Comparison of ENCODE assay signal across 11 mouse cellular contexts in genomic region chr14:118690336-118690735, GRCm38 (mm10). TPM values are rescaled to one million over a fixed set of nuclear protein-coding genes. Genes with fewer than 3 reads are reported as not detected.
DNase-seq lines count a peak whose midpoint lies in the region; ATAC-seq and TF ChIP-seq lines count a peak whose summit lies in the region.
"Had no signal": no experiment of that assay in that cellular context is flagged by ENCODE, and none has a peak within 500 bp of the region (broad histone marks: within the 10 kb centered on the region; RNA-seq: fewer than 3 reads in every experiment).

No protein-coding gene starts in this region.

- H3K4me1 ChIP-seq in forebrain, embryonic 10.5 days: peaks cover 23% of the 10 kb centered on the region
- H3K4me1 ChIP-seq in forebrain, embryonic 15.5 days: no peaks in the 10 kb centered on the region
- H3K4me1 ChIP-seq in kidney, postnatal 0 days (replicated peaks; ENCODE audit: insufficient read depth, low read length): peaks cover 22% of the 10 kb centered on the region
- H3K4me1 ChIP-seq in ES-Bruce4 (ENCODE audit: control insufficient read depth, insufficient read depth, low read length): peaks cover 19% of the 10 kb centered on the region
- peaks cover 13% of the 10 kb centered on the region for H3K4me1 ChIP-seq in limb, embryonic 15.5 days
- no peaks in the 10 kb centered on the region for H3K4me1 ChIP-seq in midbrain, embryonic 16.5 days (ENCODE audit: control insufficient read depth, insufficient read depth, low read length)

- no peaks in the 10 kb centered on the region for H3K9me3 ChIP-seq in forebrain, embryonic 10.5 days
- H3K9me3 ChIP-seq in forebrain, embryonic 15.5 days: no peaks in the 10 kb centered on the region
- H3K9me3 ChIP-seq in kidney, postnatal 0 days (replicated peaks; ENCODE audit: low read length): no peaks in the 10 kb centered on the region
- no peaks in the 10 kb centered on the region for H3K9me3 ChIP-seq in ES-Bruce4 (replicated peaks; ENCODE audit: control insufficient read depth, insufficient read depth, low read length, poor library complexity, severe bottlenecking)
- H3K9me3 ChIP-seq in limb, embryonic 15.5 days: no peaks in the 10 kb centered on the region
- H3K9me3 ChIP-seq in midbrain, embryonic 16.5 days (replicated peaks; ENCODE audit: control insufficient read depth, low read length, poor library complexity, severe bottlenecking): no peaks in the 10 kb centered on the region
- H3K9me3 ChIP-seq: midbrain, embryonic 13.5 days had no signal

- 89% methylated on average over 10 of the region's 10 CpGs for WGBS in forebrain, embryonic 10.5 days
- 68% methylated on average over 10 of the region's 10 CpGs for WGBS in forebrain, embryonic 15.5 days
- WGBS in kidney, postnatal 0 days: 60% methylated on average over 10 of the region's 10 CpGs
- WGBS in limb, embryonic 15.5 days: 70% methylated on average over 10 of the region's 10 CpGs
- WGBS in midbrain, embryonic 16.5 days: 75% methylated on average over 10 of the region's 10 CpGs

- no peak for TF ChIP-seq POLR2A in ES-Bruce4 (IDR thresholded peaks at IDR 0.05; ENCODE audit: insufficient read depth, low read length)

- DNase-seq in forebrain, embryonic 10.5 days (ENCODE audit: extremely low spot score, low spot score): no peak
- no peak for DNase-seq in kidney, postnatal 0 days (ENCODE audit: low spot score)
- DNase-seq in kidney, adult 9 months: no peak
- no peak for DNase-seq in cerebellum, adult 9-11 months
- DNase-seq: adrenal gland, postnatal 25 days had no signal

- no peak overlapping the region for H3K4me2 ChIP-seq in forebrain, embryonic 15.5 days (replicated peaks)
- no peak overlapping the region for H3K4me2 ChIP-seq in kidney, postnatal 0 days (ENCODE audit: low read length)
- H3K4me2 ChIP-seq in limb, embryonic 15.5 days: no peak overlapping the region
- H3K4me2 ChIP-seq in midbrain, embryonic 16.5 days (ENCODE audit: low read length): no peak overlapping the region
- H3K4me2 ChIP-seq: midbrain, embryonic 13.5 days had no signal

- no peak overlapping the region for H3K9ac ChIP-seq in forebrain, embryonic 15.5 days (replicated peaks)
- no peak overlapping the region for H3K9ac ChIP-seq in kidney, postnatal 0 days (ENCODE audit: low read depth, low read length)
- no peak overlapping the region for H3K9ac ChIP-seq in ES-Bruce4 (ENCODE audit: low read depth, poor library complexity, severe bottlenecking)
- no peak overlapping the region for H3K9ac ChIP-seq in limb, embryonic 15.5 days
- H3K9ac ChIP-seq in midbrain, embryonic 16.5 days (ENCODE audit: low read depth, low read length): no peak overlapping the region
- H3K9ac ChIP-seq: midbrain, embryonic 13.5 days had no signal

- H3K36me3 ChIP-seq in forebrain, embryonic 10.5 days (replicated peaks): no peaks in the 10 kb centered on the region
- H3K36me3 ChIP-seq in forebrain, embryonic 15.5 days: no peaks in the 10 kb centered on the region
- H3K36me3 ChIP-seq in kidney, postnatal 0 days (ENCODE audit: insufficient read depth, low read length): no peaks in the 10 kb centered on the region
- H3K36me3 ChIP-seq in ES-Bruce4 (ENCODE audit: control insufficient read depth, insufficient read depth, low read length, poor library complexity, severe bottlenecking): peaks cover 6% of the 10 kb centered on the region
- H3K36me3 ChIP-seq in limb, embryonic 15.5 days: no peaks in the 10 kb centered on the region
- no peaks in the 10 kb centered on the region for H3K36me3 ChIP-seq in midbrain, embryonic 16.5 days (ENCODE audit: control insufficient read depth, insufficient read depth, low read length)
- H3K36me3 ChIP-seq: midbrain, embryonic 13.5 days had no signal

- no peak for ATAC-seq in forebrain, embryonic 15.5 days (replicated peaks)
- ATAC-seq in kidney, postnatal 0 days (replicated peaks; ENCODE audit: low FRiP score, low read depth): no peak
- ATAC-seq in limb, embryonic 15.5 days (ENCODE audit: insufficient number of reproducible peaks, low FRiP score, low TSS enrichment, low read depth): no peak
- no peak for ATAC-seq in midbrain, embryonic 16.5 days
- ATAC-seq: intestine, postnatal 0 days; midbrain, embryonic 13.5 days had no signal

- TF ChIP-seq CTCF in kidney, postnatal 0 days (IDR thresholded peaks at IDR 0.05; ENCODE audit: low read depth): no peak
- no peak for TF ChIP-seq CTCF in ES-Bruce4 (IDR thresholded peaks at IDR 0.05; ENCODE audit: low read depth, low read length)

- no peaks in the 10 kb centered on the region for H3K27me3 ChIP-seq in forebrain, embryonic 10.5 days (ENCODE audit: poor library complexity, severe bottlenecking)
- no peaks in the 10 kb centered on the region for H3K27me3 ChIP-seq in forebrain, embryonic 15.5 days
- no peaks in the 10 kb centered on the region for H3K27me3 ChIP-seq in kidney, postnatal 0 days (ENCODE audit: insufficient read depth, low read length)
- H3K27me3 ChIP-seq in ES-Bruce4 (ENCODE audit: control insufficient read depth, insufficient read depth, low read length, poor library complexity, severe bottlenecking): no peaks in the 10 kb centered on the region
- no peaks in the 10 kb centered on the region for H3K27me3 ChIP-seq in limb, embryonic 15.5 days
- no peaks in the 10 kb centered on the region for H3K27me3 ChIP-seq in midbrain, embryonic 16.5 days (ENCODE audit: control insufficient read depth, insufficient read depth, low read depth, low read length)
- H3K27me3 ChIP-seq: midbrain, embryonic 13.5 days had no signal

- H3K4me3 ChIP-seq in forebrain, embryonic 10.5 days: no peak overlapping the region
- no peak overlapping the region for H3K4me3 ChIP-seq in forebrain, embryonic 15.5 days
- no peak overlapping the region for H3K4me3 ChIP-seq in kidney, postnatal 0 days (replicated peaks; ENCODE audit: low read depth, low read length)
- 0 out of 2 replicates have a peak overlapping the region, but pooled peaks have one; percentile 1 for H3K4me3 ChIP-seq in ES-Bruce4 (ENCODE audit: low read depth, low read length)
- no peak overlapping the region for H3K4me3 ChIP-seq in limb, embryonic 15.5 days
- no peak overlapping the region for H3K4me3 ChIP-seq in midbrain, embryonic 16.5 days (ENCODE audit: low read depth, low read length)
- H3K4me3 ChIP-seq: midbrain, embryonic 13.5 days had no signal

- H3K27ac ChIP-seq in forebrain, embryonic 10.5 days: 0 out of 2 replicates have a peak overlapping the region, but pooled peaks have one; percentile 20
- no peak overlapping the region for H3K27ac ChIP-seq in forebrain, embryonic 15.5 days (replicated peaks)
- H3K27ac ChIP-seq in kidney, postnatal 0 days: peak overlapping the region; percentile 70; the same call in 1 of the 2 replicates
- no peak overlapping the region for H3K27ac ChIP-seq in ES-Bruce4 (ENCODE audit: insufficient read depth, low read length)
- H3K27ac ChIP-seq in limb, embryonic 15.5 days: peak overlapping the region; percentile 22; the same call in 1 of the 2 replicates
- no peak overlapping the region for H3K27ac ChIP-seq in midbrain, embryonic 16.5 days (ENCODE audit: low read length)
- H3K27ac ChIP-seq: midbrain, embryonic 13.5 days had no signal

- no peak for TF ChIP-seq EP300 in ES-Bruce4 (IDR thresholded peaks at IDR 0.05; ENCODE audit: insufficient read depth, low read depth, low read length)

RNA-seq across cellular contexts. Expression of gene Abcc4, which starts 15.7 kb away (rescaled TPM):
- polyA plus RNA-seq in forebrain, embryonic 10.5 days (2016; fragmentation: Nextera tagmentation; extraction: Ambion mirVana): 3.0 and 3.6 TPM in 2 replicates
- 0.88 and 1.2 TPM in 2 replicates for polyA plus RNA-seq in forebrain, embryonic 15.5 days (2015; fragmentation: Nextera tagmentation; extraction: Ambion mirVana)
- 6.6 and 6.9 TPM in 2 replicates for polyA plus RNA-seq in kidney, postnatal 0 days (2015; fragmentation: Nextera tagmentation; extraction: Ambion mirVana)
- polyA plus RNA-seq in ES-Bruce4 (2011; ENCODE audit: insufficient read depth, insufficient read length, low read depth, missing spikeins): 29.0 and 32.2 TPM in 2 replicates
- 1.4 and 1.8 TPM in 2 replicates for polyA plus RNA-seq in limb, embryonic 15.5 days (2015; fragmentation: Nextera tagmentation; extraction: Ambion mirVana)
- polyA plus RNA-seq in midbrain, embryonic 16.5 days (2015; fragmentation: Nextera tagmentation; extraction: Ambion mirVana): 2.0 and 2.1 TPM in 2 replicates

Comparison
In these comparisons a context has a peak if more than half of its experiments do, and no peak if none do; other contexts are left out.
1. H3K27ac ChIP-seq: peak in forebrain, embryonic 10.5 days (single experiment), kidney, postnatal 0 days (single experiment) and limb, embryonic 15.5 days (single experiment); none in forebrain, embryonic 15.5 days (single experiment), ES-Bruce4 (single experiment) and midbrain, embryonic 16.5 days (single experiment).